Mouse (Mus musculus): Measurements from ENCODE around the gene D6Ertd527e.

Gene D6Ertd527e

DNA sequence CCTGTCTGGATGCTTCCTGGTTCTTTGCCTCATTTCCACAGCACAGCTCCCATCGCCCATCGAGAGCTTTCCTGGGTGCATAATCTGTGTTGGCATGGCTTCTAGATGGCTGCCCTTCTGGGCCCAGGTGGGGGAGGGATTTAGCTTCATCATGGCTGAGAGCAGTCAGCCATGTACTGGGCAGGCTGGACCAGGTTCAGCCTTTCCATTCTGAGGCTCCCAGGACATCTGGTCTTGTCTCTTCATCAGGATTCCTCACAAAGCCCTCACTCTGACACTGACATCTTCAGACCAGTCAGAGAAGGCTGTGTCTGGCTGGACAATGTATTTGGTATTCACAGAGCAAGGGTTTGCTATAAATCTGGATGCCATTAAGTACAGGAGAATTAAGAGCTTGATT lies 11.4 kb downstream of the D6Ertd527e start:
- no peak for DNase-seq

DNA sequence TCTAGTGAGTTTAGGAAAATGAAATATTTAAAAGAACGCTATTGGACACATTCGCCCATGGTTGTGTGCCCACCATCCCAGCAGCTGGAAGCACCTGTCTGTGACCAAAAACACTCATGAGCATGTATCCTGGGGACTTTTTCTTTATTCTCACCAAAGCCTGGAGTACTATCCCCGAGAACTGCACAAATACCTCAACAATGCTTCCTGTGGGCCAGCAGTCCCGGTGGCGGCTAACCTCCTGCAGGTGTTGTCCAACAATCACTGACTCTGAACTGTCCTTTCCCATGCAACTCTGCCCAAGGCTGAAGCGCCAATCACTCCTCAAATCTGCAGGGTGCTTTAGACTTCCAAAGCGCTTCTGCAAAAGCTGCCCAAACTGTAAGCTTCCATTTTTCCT lies 12.1 kb downstream of the D6Ertd527e start:
- DNase-seq: no peak

DNA sequence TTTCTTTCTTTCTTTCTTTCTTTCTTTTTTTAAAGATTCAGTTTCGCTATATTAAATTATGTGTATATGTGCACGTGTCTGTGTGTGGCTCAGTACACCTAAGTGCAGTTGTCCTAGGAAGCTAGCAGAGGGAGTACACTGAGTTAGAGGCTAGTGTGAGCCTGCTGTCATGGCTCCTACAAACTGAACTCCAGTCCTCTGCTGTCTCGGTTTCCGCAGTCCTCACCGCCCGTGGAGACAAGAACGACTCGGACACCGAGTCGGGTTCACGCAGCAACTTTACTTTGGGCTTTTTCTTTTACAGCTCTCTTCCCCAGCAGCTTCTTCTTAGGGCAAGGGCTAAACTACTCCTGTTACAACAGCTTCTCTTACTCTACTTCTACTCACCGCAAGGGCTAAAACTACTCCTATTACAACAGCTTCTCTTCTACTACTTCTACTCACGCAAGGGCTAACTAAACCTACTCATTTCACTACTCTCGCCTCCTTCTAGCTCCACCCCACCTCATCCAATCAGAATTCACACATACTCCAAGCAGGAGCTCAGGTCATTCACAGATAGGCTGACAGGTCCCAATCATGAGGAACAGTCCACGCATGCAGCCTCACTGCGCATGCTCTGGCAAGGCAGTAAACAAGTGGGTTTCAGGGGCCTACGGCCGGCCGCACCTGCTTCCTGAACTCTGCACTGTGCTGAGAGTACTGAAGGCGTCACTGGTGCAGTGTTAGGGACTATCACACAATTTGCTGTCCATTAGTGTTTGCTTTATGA lies 14.7 kb downstream of the D6Ertd527e start:
- no peak for DNase-seq

DNA sequence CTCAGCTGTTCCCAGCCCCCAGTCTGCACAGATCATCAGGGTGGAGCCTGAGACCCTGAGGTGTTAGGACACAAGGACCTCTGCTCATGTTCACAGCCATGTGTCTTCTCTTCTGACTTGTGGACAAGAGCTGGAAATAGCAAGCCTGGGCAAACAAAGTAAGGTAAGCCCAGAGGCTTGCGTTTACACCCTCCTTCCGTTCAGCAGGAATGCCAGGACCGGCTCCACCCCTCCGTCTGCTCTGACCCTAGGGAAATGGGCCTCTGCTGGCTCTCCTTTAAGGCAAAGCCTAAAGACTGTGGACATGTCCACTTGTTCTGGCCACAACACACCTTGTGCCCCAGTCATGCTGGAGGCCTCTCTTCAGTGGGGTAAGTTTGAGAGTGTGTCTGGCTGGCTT lies 15.4 kb downstream of the D6Ertd527e start:
- DNase-seq: no peak

DNA sequence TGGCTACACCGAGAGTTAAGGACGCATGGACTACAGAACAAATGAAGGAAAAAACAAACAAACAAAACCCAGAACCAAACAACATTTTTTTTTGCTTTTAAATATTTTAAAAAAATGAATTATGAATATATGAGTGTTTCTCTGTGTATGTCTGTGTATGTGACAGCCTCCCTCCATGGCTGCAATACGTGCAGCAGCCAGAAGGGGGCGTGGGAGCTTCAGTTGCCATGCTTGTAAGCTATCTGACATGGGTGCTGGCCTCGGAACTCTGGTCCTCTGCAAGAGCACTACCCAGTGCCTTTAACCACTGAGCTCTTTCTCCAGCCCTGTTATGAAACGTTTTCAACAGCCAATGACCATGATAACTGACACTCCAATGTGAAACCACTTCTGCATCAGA lies 16.1 kb downstream of the D6Ertd527e start:
- no peak for DNase-seq

DNA sequence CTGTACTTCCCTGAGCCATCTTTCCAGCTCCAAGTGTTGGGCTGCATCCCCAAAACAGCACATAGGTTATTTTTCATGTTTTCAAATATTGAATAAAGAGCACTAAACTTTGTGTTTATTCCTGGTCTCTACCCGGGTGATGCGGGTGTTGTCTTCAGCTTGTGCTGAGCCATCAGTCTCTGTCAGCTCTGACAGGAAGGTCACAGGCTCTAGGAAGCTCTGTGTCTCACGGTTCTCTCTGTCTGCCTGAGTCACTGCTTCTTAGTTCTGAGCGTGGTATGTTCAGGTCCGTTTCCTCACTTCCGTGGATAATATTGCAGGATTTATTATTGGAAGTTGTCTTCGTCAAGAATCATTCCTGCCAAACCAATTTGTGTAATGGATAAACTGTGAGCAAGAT lies 17.4 kb downstream of the D6Ertd527e start:
- DNase-seq: no peak

DNA sequence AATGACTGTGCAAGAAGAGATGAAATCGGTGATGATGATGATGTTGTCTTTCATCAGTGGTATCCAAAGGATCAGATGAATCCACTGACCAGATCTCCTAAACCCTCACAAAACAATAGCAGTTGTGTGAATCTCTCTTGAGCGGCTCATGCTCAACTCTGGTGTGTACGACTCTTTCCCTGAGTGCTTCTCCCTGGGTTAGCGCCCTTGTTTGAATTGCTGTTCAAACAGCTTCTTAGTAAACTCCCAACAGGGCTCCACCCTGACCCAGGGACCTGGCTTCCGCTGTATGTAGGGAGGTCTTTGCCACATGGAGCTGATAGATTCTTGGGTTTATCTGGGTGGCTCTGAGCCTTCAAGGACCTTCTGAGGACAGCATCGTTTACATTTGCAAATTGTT lies 18.9 kb downstream of the D6Ertd527e start:
- no peak for DNase-seq

DNA sequence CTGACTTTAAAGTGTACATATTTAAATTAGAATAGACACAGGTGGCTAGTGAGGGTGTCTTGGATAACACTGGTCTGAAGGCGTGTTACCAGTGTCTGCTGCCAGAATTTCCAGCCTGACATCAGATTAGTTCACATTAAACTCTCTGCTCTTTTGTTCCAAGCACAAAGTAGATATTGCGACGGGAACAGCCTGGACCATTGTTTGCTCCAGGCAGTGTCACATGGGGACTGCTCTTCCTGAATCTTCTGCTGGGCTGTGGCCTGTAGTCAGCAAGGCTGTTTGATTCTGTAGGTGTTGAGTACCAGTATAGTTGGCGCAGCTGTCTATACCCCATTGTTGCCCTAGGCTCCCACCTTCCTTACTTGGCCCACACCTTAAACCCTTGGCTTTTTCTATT lies 19.4 kb downstream of the D6Ertd527e start:
- no peak for DNase-seq

DNA sequence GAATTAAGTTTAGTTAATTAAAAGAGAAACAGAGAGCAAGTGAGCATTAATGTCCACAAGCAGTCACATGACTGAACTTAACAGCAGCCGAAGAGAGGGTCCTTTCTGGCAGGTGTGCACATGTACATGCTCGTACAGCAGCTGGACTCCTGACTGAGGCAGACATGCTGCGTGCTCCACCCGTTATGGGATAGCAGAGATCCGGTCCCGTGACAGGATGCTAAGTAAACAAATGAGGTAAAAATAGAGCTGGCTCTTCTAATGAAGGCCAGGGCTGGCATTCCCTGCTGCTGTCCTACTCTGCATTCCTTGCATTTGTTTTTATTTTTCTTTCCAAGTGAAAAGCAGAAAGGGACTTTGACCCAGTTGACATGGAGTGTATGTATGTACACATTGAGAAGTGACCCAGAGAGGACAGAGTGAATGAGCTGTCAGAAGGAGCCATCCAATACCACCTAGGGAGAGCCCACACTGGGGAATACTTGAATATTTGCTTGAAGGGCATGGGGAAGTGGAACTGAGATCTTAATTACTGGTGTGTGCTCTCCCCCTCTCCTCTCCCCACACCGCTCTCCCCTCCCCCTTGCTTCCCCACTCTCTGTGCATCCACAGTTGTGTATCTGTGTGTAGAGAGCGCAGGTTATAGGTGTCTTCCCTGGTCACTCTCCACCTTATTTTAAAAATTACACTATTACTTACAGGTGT lies 22.7 kb downstream of the D6Ertd527e start:
- DNase-seq: no peak

DNA sequence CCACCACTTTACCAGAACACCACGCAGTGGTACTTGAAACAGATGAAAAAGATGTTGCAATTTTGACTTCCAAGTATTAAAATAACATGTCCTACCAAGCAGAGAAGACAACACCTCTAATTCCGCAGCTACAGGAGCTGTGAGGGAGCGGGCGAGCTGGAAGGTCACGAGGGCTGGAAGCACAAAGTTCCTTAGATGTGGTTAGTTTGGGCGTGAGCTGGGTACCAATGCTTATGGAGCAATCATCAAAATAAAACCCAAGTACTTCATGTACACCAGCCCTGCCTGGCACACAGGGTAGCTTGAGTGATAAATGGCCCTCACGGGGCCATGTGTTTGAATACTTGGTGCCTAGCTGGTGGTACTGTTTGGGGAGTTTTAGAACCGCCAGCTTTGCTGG lies 25.3 kb downstream of the D6Ertd527e start:
- no peak for DNase-seq

DNA sequence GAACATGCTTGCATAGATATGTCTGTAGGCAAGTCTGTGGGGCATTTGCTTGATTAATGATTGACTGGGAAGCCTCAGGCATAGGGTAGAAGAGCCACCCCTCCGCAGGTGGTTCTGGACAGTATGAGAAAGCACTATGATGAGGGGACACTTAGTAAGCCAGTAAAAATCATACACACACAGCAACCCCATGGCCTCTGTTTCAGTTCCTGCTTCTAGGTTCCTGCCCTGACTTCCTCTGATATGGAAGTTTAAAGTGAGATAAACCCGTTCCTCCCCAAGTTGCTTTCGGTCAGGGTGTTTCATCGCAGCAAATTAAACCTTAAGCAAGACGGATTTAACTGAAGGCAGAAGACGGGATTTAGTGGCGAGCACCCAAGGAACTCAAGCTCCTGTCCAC lies 26.1 kb downstream of the D6Ertd527e start:
- no peak for DNase-seq

DNA sequence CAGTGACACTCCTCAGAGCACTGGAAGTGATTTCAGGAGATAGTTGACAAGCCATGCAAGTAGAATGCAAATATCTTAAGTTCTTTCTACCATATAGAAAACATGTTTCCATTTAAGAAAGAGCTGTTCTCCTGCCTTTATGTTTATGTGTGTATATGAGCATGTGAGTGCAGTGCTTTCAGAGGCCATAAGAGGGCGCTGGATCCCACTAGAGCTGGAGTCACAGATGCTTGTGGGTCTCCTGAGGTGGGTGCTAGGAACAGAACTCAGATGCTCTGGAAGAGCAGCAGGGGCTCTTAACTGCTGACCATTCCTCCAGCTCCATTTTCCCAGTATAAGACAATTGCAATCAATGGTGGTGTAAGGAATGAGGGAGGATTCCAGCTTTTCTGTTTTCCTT lies 26.5 kb downstream of the D6Ertd527e start:
- no peak for DNase-seq

DNA sequence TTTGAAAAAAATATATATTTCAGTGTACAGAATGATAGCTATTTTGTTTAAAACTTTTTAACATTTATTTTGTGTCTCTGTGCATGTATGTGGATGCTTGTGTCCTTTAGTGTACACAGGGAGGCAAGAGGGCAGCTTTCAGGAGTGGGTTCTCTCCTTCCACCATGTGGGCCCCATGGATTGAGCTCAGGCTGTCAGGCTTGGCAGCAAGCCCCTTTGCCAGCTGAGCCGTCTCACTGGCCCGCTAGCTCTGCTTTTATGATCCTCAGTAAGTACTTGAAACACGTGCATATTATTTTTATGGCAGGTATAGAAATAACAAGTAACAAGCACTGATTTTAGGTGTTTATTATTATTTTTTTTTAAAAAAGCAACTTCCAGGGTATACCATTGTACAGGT lies 29.0 kb downstream of the D6Ertd527e start:
- no peak for DNase-seq

DNA sequence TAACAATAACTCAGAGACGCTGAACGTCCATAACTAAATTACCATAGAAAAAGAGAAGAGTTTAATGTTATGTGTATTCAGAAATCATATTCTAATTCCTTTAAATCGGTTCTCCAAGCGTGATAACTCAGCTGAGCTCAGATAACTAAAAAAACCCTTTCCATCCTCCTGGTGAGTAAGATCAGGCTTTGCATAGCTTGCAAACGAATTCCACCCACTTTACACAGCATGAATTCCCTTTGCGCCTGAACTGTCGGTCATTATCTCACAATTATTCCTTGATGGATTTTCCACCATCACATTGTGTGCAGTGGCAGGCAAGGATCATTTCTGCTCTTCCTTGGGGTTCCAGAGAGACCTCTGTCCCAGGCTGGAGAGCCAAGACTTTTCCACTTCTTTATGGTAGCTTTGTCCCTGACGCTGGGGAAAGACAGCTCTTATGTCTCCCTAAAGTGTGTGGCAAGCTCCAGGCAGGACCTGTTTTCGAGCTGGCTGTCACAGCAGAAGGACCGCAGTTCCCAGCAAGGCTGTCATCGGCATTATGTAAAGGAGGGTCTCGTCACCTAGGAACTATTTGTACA lies 29.5 kb downstream of the D6Ertd527e start:
- DNase-seq: no peak

DNA sequence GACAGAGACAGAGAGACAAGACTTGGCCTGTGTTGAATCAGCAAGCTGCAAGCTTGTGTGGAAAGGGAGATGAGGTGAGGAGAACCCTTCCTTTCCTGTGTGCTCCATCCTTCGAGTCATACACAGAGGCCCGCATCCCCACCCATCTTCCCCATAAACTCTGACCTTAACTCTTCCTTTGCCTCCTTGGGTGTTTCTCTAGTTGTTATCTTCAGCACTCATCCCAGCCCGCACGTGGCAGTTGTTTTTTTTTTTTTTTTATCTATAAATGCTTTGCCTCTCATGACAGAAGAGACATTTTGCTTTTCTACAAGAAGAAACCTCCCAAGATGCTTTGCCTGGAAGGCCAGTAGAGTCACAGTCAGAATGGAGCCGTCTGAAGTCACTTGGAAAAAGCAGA lies 33.9 kb downstream of the D6Ertd527e start:
- no peak for DNase-seq

DNA sequence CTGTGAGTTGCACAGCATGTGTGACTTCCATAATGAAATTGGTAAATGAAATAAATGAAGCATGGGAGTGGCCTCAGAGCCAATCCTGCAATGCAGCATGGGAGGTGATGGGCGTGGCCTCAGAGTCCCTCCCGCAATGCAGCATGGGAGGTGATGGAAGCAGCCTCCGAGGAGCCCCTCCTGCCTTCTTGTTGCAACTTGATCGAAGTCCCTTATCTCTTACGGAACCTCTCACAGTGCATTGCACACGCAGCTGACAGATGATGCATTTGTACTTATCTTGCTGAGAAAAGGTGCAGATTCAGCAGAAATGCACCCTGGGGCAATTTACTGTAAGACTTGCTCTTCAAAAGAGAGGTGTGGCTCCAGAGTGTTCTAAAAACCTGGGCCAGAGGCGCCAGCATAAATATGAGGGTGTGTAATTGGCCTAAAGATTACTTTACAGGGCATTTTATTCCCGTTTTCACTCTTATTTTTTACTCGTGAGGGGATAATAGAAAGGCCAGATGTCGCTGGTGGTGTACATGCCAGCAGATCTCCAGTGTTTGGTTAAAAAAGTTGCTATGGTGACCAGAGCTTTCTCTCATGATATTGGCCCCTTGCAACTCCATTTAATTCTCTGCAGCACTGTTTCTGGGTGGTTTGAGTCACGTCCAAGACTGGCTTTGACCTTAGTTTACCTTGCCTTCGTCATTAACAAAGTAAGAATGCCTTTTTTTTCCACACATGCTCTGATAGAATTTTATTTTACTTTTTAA lies 35.4 kb downstream of the D6Ertd527e start:
- DNase-seq: no peak

DNA sequence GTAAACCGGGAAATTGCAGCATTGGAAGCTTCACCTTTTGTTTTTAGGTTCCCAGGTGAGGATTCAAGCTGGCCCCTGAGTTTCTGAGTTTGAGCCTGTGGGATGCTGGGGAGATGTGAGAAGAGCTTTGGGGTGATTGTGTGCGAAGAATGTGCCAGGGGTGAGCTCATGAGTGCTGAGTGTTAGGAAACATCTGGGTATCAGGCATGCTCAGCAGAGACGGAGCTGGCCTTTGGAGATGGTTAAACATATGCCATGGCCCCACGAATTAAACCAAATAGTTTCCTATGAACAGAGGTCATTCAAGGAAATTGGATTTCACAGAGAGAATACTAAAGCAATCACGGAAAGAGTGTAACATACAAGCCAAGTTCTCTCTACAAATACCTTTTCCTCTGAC lies 37.7 kb downstream of the D6Ertd527e start:
- DNase-seq: no peak

DNA sequence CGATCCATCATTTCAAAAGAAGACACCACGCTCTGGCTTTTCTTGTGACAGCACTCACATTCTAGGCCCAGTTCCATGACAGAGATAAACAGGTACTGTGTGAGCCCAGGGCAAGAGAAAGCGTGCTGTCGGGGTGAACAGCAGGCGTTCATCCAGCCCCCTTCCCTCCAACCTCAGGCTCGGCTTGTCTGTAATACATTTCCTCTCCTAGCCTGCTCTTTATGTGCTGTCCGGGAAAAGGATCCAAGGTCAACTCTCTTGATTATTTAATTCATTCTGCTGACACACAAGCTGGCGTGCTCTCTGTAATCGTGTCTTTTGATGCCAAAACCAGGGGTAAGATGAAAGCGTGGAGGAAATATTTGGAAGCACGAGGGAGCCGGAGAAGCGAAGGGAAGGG lies 39.0 kb downstream of the D6Ertd527e start:
- no peak for DNase-seq

DNA sequence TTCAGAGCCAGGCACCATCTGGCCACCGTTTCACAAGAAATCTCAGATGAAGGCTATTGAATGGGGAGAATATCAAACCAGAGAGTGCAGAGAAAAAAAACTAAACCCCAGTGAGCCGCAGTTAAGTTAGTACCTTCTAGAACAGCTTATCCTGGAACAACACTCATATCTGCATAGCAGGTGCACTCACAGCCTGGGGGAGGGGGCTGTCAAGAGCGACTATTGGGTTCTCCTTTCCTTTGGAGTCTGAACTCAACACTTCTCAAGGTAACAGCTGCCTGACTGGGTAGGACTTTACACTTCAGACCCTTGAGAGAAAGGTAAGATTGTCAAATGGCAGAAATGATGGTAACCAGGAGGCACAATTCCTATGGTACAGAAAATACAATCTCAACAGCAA lies 43.4 kb downstream of the D6Ertd527e start:
- no peak for DNase-seq

DNA sequence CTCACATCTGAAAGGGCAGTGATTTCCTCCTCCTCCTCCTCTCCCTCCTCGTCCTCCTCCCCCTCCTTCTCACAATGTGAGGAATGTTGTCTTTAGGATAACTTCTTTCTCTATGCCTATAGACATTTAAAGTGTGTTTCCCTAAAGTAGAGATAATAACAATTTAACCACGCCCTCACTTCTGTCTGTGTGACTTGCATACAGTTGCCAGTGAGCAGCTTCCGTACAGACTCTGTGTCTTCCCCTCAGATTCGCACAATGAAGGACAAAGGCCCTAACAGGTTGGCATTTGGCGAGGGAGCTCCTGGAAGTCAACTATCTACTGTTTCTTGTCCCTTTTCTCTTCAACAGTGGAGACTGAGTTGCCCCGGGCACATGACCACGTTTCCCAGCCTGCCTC lies 45.9 kb downstream of the D6Ertd527e start:
- no peak for DNase-seq

DNA sequence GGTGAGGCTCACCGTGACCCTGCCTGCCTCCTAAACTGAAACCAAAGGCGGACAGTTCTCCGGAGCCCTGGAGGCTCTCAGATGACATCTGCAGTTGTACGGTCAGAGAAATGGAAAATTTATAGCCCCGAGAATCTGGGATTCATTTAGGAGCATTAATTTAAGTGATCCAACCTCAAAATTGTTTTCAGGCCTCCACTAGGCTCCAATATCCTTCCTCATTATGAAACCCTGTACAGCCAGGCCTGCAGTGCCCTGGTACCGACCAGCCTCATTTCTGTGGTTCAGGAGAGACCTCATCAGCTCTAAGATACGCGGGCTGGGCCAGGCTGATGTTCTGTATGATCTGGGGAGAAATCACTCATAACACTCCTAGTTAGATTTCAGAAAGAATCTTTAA lies 46.9 kb downstream of the D6Ertd527e start:
- DNase-seq: no peak

DNA sequence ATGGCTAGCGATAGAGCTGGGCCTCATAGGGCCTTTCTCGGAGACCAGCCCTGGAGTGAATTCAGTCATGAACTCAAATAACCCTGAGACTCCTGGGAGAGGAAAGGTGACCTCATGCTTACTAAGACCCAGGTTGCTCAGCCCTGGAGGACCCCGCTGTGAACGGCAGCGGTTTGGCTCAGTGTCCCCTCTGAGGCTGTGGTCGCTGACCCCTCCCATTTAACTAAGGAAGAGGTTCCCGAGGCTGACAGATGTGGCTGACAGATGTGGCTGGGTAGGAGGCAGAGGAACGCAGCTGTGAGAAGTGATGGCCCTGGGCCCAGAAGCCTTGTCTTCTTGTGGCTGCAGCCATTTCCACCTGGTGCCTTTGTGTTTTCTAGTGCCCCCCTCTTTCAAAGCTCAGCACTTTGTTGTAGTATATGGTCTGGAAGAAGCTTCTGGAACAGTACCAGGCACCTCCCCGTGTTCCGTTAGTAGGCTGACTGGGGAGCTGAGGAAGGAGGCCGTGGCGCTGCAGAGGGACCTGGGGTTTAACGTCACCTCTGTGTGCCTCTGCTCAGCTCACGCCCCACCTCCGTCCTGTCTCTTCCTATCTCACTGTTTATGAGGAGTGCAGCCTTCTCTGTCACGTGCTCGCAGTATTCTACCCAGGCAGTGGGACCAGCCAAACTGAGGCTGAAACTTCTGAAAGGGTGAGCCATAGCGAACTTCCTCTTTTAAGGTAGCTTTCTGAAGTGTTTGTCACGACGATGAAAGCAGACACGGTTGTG lies 48.1 kb downstream of the D6Ertd527e start:
- DNase-seq: no peak

DNA sequence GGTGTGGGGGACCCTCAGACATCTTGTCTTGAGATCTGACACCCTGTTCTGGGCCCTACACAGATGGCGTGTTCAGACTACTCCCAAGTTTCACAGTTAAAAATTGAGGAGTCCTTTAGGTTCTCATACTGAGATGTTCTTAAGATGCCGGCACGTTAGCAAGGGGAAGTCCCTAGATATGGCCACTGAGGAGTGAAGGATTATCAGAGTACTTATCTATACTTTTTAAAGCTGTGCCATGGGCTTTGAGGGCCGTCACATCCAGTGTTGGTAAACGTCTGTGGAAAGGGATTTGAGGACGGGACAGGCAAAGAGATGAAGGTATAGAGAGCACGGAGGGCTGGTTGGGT lies 48.7 kb downstream of the D6Ertd527e start:
- DNase-seq: no peak
